9 mouse cellular contexts compared by ENCODE assay signal in the genomic region with DNA sequence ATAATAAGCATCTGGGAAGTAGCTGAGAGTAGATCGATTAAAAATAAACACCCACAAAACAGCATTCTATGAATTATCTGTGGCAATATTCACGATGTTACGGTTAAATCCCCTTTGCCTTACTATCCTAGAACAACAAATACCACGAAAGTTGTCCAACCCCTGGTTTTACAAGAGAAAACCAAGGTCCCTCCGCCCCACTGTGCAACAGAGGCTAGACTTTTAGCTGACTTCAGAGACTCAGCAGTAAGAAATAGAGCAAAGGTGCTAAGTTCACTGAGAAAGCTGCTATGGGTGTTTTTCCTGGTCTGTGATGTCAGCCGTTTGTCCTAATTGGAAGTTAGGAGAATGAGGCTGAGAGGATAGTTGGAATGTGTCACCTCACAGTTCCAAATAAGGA. TPM values are rescaled to one million over a fixed set of nuclear protein-coding genes. Genes with fewer than 3 reads are reported as not detected.
DNase-seq lines count a peak whose midpoint lies in the region; ATAC-seq and TF ChIP-seq lines count a peak whose summit lies in the region.
"Had no signal": no experiment of that assay in that cellular context is flagged by ENCODE, and none has a peak within 500 bp of the region (broad histone marks: within the 10 kb centered on the region; RNA-seq: fewer than 3 reads in every experiment).

No protein-coding gene starts in this region.

- H3K9me3 ChIP-seq in heart, embryonic 12.5 days (replicated peaks): no peaks in the 10 kb centered on the region
- H3K9me3 ChIP-seq in E14TG2a.4 (ENCODE audit: low read length): no peaks in the 10 kb centered on the region
- H3K9me3 ChIP-seq in forebrain, embryonic 11.5 days (ENCODE audit: control insufficient read depth, low read length): no peaks in the 10 kb centered on the region
- H3K9me3 ChIP-seq in liver, embryonic 16.5 days (replicated peaks; ENCODE audit: control insufficient read depth, low read length): no peaks in the 10 kb centered on the region

- H3K4me2 ChIP-seq in heart, embryonic 12.5 days: peak overlapping the region; percentile 87
- peak overlapping the region; percentile 56 for H3K4me2 ChIP-seq in forebrain, embryonic 11.5 days (ENCODE audit: low read depth, low read length, severe bottlenecking)
- peak overlapping the region; percentile 91 for H3K4me2 ChIP-seq in liver, embryonic 16.5 days (ENCODE audit: low read depth, low read length)

- no peak for ATAC-seq in heart, embryonic 12.5 days (ENCODE audit: insufficient number of reproducible peaks, low FRiP score)
- no peak for ATAC-seq in forebrain, embryonic 11.5 days (replicated peaks; ENCODE audit: low FRiP score)
- ATAC-seq in liver, embryonic 16.5 days (ENCODE audit: low read depth): no peak
- ATAC-seq: Patski had no signal

- intact Hi-C loops in heart, postnatal 36 days (cut with DNase I): loop anchor here (2.0 kb wide), 1 partner anchor 113 kb away; no protein-coding TSS in a partner anchor

- 0 out of 2 replicates have a peak overlapping the region, but pooled peaks have one; percentile 43 for H3K27ac ChIP-seq in heart, embryonic 12.5 days (ENCODE audit: poor library complexity, severe bottlenecking)
- no peak overlapping the region for H3K27ac ChIP-seq in forebrain, embryonic 11.5 days (ENCODE audit: low read depth, low read length)
- H3K27ac ChIP-seq in liver, embryonic 16.5 days (ENCODE audit: low read length): no peak overlapping the region; the same call in 1 of the 2 replicates

- peaks cover 10% of the 10 kb centered on the region for H3K4me1 ChIP-seq in heart, embryonic 12.5 days (replicated peaks)
- H3K4me1 ChIP-seq in E14TG2a.4 (replicated peaks; ENCODE audit: low read depth, low read length): peaks cover 64% of the 10 kb centered on the region
- H3K4me1 ChIP-seq in forebrain, embryonic 11.5 days (replicated peaks; ENCODE audit: control insufficient read depth, insufficient read depth, low read length): no peaks in the 10 kb centered on the region
- H3K4me1 ChIP-seq in liver, embryonic 16.5 days (ENCODE audit: control insufficient read depth, low read depth, low read length): peaks cover 5% of the 10 kb centered on the region; the same call in 1 of the 2 replicates

- H3K27me3 ChIP-seq in heart, embryonic 12.5 days (replicated peaks): peaks cover 19% of the 10 kb centered on the region
- peaks cover 32% of the 10 kb centered on the region for H3K27me3 ChIP-seq in E14TG2a.4 (ENCODE audit: insufficient read depth, low read length)
- peaks cover 4% of the 10 kb centered on the region for H3K27me3 ChIP-seq in forebrain, embryonic 11.5 days (ENCODE audit: control insufficient read depth, insufficient read depth, low read length)
- no peaks in the 10 kb centered on the region for H3K27me3 ChIP-seq in liver, embryonic 16.5 days (ENCODE audit: control insufficient read depth, insufficient read depth, low read depth, low read length)
- H3K27me3 ChIP-seq: Patski had no signal

- 0 out of 2 replicates have a peak, but pooled peaks cover under 1% of the 10 kb centered on the region for H3K36me3 ChIP-seq in heart, embryonic 12.5 days
- H3K36me3 ChIP-seq in E14TG2a.4 (ENCODE audit: insufficient read depth, low read length): peaks cover 30% of the 10 kb centered on the region
- no peaks in the 10 kb centered on the region for H3K36me3 ChIP-seq in forebrain, embryonic 11.5 days (ENCODE audit: control insufficient read depth, insufficient read depth, low read length)
- no peaks in the 10 kb centered on the region for H3K36me3 ChIP-seq in liver, embryonic 16.5 days (ENCODE audit: control insufficient read depth, insufficient read depth)

- WGBS in heart, embryonic 12.5 days: 50% methylated on average over 6 of the region's 6 CpGs
- 64% methylated on average over 6 of the region's 6 CpGs for WGBS in forebrain, embryonic 11.5 days
- 34% methylated on average over 6 of the region's 6 CpGs for WGBS in liver, embryonic 16.5 days (ENCODE audit: insufficient replicate concordance)

- no peak for TF ChIP-seq CTCF in E14TG2a.4 (conservative IDR thresholded peaks at IDR 0.05; ENCODE audit: low read length)

- H3K9ac ChIP-seq in heart, embryonic 12.5 days: no peak overlapping the region
- peak overlapping the region; percentile 35; the same call in 1 of the 2 replicates for H3K9ac ChIP-seq in forebrain, embryonic 11.5 days (ENCODE audit: low read length)
- no peak overlapping the region for H3K9ac ChIP-seq in liver, embryonic 16.5 days (ENCODE audit: low read depth, low read length)

- no peak for DNase-seq in heart, postnatal 36 days
- no peak for DNase-seq in forebrain, embryonic 11.5 days (ENCODE audit: low spot score)
- DNase-seq in cerebellum, postnatal 25 days: no peak
- no peak for DNase-seq in adrenal gland, postnatal 4 days (ENCODE audit: low spot score in 2 of 2)
- no peak for DNase-seq in cerebellum, adult 8-10 months

- peak overlapping the region; percentile 59 for H3K4me3 ChIP-seq in heart, embryonic 12.5 days
- peak overlapping the region; percentile 78 for H3K4me3 ChIP-seq in E14TG2a.4 (replicated peaks; ENCODE audit: low read length)
- peak overlapping the region; percentile 48; the same call in 1 of the 2 replicates for H3K4me3 ChIP-seq in forebrain, embryonic 11.5 days (ENCODE audit: low read depth, low read length)
- peak overlapping the region; percentile 64 for H3K4me3 ChIP-seq in liver, embryonic 16.5 days (ENCODE audit: low read depth, low read length)

RNA-seq across cellular contexts. Expression of a gene that starts 1.0 kb away (rescaled TPM):
- 0.27 and 0.40 TPM in 2 replicates for polyA plus RNA-seq in heart, embryonic 12.5 days (2016; fragmentation: Nextera tagmentation; extraction: Ambion mirVana)
- under 1 TPM; 0.41 to 0.53 TPM for total RNA-seq in heart, postnatal 36 days (2021)
- 0.69 and 0.77 TPM in 2 replicates for polyA plus RNA-seq in forebrain, embryonic 11.5 days (2014; fragmentation: Nextera tagmentation; extraction: Ambion mirVana)
- 2.3 and 2.4 TPM in 2 replicates for polyA plus RNA-seq in liver, embryonic 16.5 days (2015; fragmentation: Nextera tagmentation; extraction: Ambion mirVana)
- total RNA-seq in adrenal gland, postnatal 4 days (2021): 1 to 10 TPM; 1.1 to 1.2 TPM

RNA-seq across cellular contexts. Expression of a gene that starts 1.9 kb away (rescaled TPM):
- polyA plus RNA-seq in heart, embryonic 12.5 days (2016; fragmentation: Nextera tagmentation; extraction: Ambion mirVana): 20.0 and 24.5 TPM in 2 replicates
- total RNA-seq in heart, postnatal 36 days (2021): 10 to 100 TPM; 14.8 to 16.3 TPM
- polyA plus RNA-seq in forebrain, embryonic 11.5 days (2014; fragmentation: Nextera tagmentation; extraction: Ambion mirVana): 22.8 and 23.0 TPM in 2 replicates
- 11.7 and 11.9 TPM in 2 replicates for polyA plus RNA-seq in liver, embryonic 16.5 days (2015; fragmentation: Nextera tagmentation; extraction: Ambion mirVana)
- 10 to 100 TPM; 30.7 to 32.1 TPM for total RNA-seq in adrenal gland, postnatal 4 days (2021)

RNA-seq across cellular contexts. Expression of a gene that starts 11.0 kb away (rescaled TPM):
- polyA plus RNA-seq in heart, embryonic 12.5 days (2016; fragmentation: Nextera tagmentation; extraction: Ambion mirVana): not detected in 2 replicates
- not detected for total RNA-seq in heart, postnatal 36 days (2021)
- not detected in 2 replicates for polyA plus RNA-seq in forebrain, embryonic 11.5 days (2014; fragmentation: Nextera tagmentation; extraction: Ambion mirVana)
- 0.09 and 0.27 TPM in 2 replicates for polyA plus RNA-seq in liver, embryonic 16.5 days (2015; fragmentation: Nextera tagmentation; extraction: Ambion mirVana)
- total RNA-seq in adrenal gland, postnatal 4 days (2021): not detected

RNA-seq across cellular contexts. Expression of a gene that starts 17.6 kb away (rescaled TPM):
- polyA plus RNA-seq in heart, embryonic 12.5 days (2016; fragmentation: Nextera tagmentation; extraction: Ambion mirVana): 148 and 151 TPM in 2 replicates
- total RNA-seq in heart, postnatal 36 days (2021): 100 to 1,000 TPM; 156 to 157 TPM
- polyA plus RNA-seq in forebrain, embryonic 11.5 days (2014; fragmentation: Nextera tagmentation; extraction: Ambion mirVana): 175 and 184 TPM in 2 replicates
- polyA plus RNA-seq in liver, embryonic 16.5 days (2015; fragmentation: Nextera tagmentation; extraction: Ambion mirVana): 87.8 and 93.1 TPM in 2 replicates
- total RNA-seq in adrenal gland, postnatal 4 days (2021): 100 to 1,000 TPM; 255 to 260 TPM

RNA-seq across cellular contexts. Expression of a gene that starts 46.9 kb away (rescaled TPM):
- 3.1 and 3.6 TPM in 2 replicates for polyA plus RNA-seq in heart, embryonic 12.5 days (2016; fragmentation: Nextera tagmentation; extraction: Ambion mirVana)
- 1 to 10 TPM; 7.2 to 9.9 TPM for total RNA-seq in heart, postnatal 36 days (2021)
- 1.6 and 3.2 TPM in 2 replicates for polyA plus RNA-seq in forebrain, embryonic 11.5 days (2014; fragmentation: Nextera tagmentation; extraction: Ambion mirVana)
- polyA plus RNA-seq in liver, embryonic 16.5 days (2015; fragmentation: Nextera tagmentation; extraction: Ambion mirVana): 4.2 and 5.8 TPM in 2 replicates
- 10 to 100 TPM in 1 of 2 experiments, 1 to 10 TPM in 1; 7.5 to 15.3 TPM for total RNA-seq in adrenal gland, postnatal 4 days (2021)
